7 mouse cellular contexts compared by ENCODE assay signal in the genomic region with DNA sequence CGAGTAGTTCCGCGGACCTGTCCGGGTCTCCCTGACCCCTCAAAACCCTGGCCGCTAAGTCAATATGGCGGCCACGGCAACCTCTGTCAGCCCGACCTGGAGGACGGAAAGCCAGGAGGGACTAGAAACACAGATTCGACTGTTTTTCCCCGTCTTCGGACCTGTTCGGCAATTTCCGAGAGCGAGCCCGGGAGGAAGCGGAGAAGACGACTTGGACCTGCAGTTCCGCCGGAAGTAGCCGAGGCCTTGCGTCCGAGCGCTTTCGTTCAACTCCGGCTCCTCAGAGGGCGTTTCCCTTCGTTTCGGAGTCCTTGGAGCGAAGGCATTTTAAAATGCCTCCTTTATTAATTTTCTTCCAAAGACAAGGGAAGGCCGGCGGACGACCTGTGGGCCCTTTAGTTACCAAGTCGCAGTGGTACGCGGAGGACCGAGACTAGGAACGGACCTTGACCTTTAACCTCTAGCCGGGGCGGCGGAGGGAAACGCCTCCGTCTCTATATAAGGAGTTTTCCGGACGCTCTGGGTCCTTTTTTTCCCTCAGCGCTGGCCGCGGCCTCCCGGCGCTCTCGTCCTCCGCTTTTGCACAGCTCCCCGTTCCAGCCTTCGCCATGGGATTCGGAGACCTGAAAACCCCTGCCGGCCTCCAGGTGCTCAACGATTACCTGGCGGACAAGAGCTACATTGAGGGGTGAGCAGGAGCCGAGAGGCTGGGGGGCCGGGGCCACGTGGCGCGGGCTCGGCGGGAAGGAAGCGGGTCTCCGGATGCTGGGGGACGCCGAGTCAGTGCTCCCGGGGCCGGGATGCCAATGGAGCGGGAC. TPM values are rescaled to one million over a fixed set of nuclear protein-coding genes. Genes with fewer than 3 reads are reported as not detected.
DNase-seq lines count a peak whose midpoint lies in the region; ATAC-seq lines count a peak whose summit lies in the region.

A gene (plus strand): TSS at position 222 of the 818 bp plus-strand sequence.
A gene (minus strand): TSS at position 230 of the 818 bp plus-strand sequence.

- WGBS in intestine, embryonic 16.5 days: under 1% methylated on average over 72 of the region's 72 CpGs
- WGBS in midbrain, embryonic 11.5 days: under 1% methylated on average over 72 of the region's 72 CpGs

- H3K4me1 ChIP-seq in intestine, embryonic 16.5 days (ENCODE audit: control insufficient read depth, insufficient read depth, low read length): peaks cover 19% of the 10 kb centered on the region
- H3K4me1 ChIP-seq in midbrain, embryonic 11.5 days (ENCODE audit: control insufficient read depth, insufficient read depth, low read length): peaks cover 17% of the 10 kb centered on the region

- H3K9me3 ChIP-seq in intestine, embryonic 16.5 days (ENCODE audit: control insufficient read depth, low read length): no peaks in the 10 kb centered on the region
- H3K9me3 ChIP-seq in midbrain, embryonic 11.5 days (ENCODE audit: control insufficient read depth, low read length): no peaks in the 10 kb centered on the region

- ATAC-seq in intestine, embryonic 16.5 days: peak; percentile 90
- ATAC-seq in midbrain, embryonic 11.5 days (ENCODE audit: low FRiP score): peak; percentile 88

- peaks cover 9% of the 10 kb centered on the region; the same call in 1 of the 2 replicates for H3K36me3 ChIP-seq in intestine, embryonic 16.5 days (ENCODE audit: control insufficient read depth, insufficient read depth, low read length)
- peaks cover 3% of the 10 kb centered on the region; the same call in 1 of the 2 replicates for H3K36me3 ChIP-seq in midbrain, embryonic 11.5 days (ENCODE audit: control insufficient read depth, insufficient read depth, low read length)

- H3K9ac ChIP-seq in intestine, embryonic 16.5 days (ENCODE audit: low read depth, low read length): peak within 1 kb of the TSS; percentile 90
- H3K9ac ChIP-seq in midbrain, embryonic 11.5 days (ENCODE audit: low read length): peak within 1 kb of the TSS; percentile 94

- DNase-seq in adrenal gland, adult 8-10 months: peak; percentile 97
- peak; percentile 96 for DNase-seq in embryo, embryonic 9.5 days (ENCODE audit: extremely low spot score)
- DNase-seq in gastrocnemius, postnatal 4 days (ENCODE audit: low spot score in 2 of 2): peak; percentile 89 to 97
- peak; percentile 97 to 99 for DNase-seq in left cerebral cortex, postnatal 36 days (ENCODE audit: low spot score in 2 of 2)
- peak; percentile 99 for DNase-seq in midbrain, embryonic 11.5 days (ENCODE audit: low spot score, missing footprints)
- DNase-seq in skeletal muscle tissue, adult 2 months (ENCODE audit: low read depth, low spot score): peak; percentile 98

- intact Hi-C loops in left cerebral cortex, postnatal 36 days (cut with DNase I): loop anchor here (5.0 kb wide), 2 partner anchors 65 to 270 kb away; a partner anchor contains a TSS

- H3K27me3 ChIP-seq in intestine, embryonic 16.5 days (replicated peaks; ENCODE audit: control insufficient read depth, insufficient read depth, low read length): no peaks in the 10 kb centered on the region
- no peaks in the 10 kb centered on the region for H3K27me3 ChIP-seq in midbrain, embryonic 11.5 days (ENCODE audit: control insufficient read depth, insufficient read depth, low read length)

- peak within 1 kb of the TSS; percentile 71 for H3K4me3 ChIP-seq in intestine, embryonic 16.5 days (ENCODE audit: low read length)
- peak within 1 kb of the TSS; percentile 90 for H3K4me3 ChIP-seq in midbrain, embryonic 11.5 days (ENCODE audit: low read depth, low read length)

- H3K4me2 ChIP-seq in intestine, embryonic 16.5 days (ENCODE audit: low read depth, low read length): peak within 1 kb of the TSS; percentile 81
- peak within 1 kb of the TSS; percentile 84 for H3K4me2 ChIP-seq in midbrain, embryonic 11.5 days

- H3K27ac ChIP-seq in intestine, embryonic 16.5 days (ENCODE audit: low read length): peak within 1 kb of the TSS; percentile 92
- H3K27ac ChIP-seq in midbrain, embryonic 11.5 days (ENCODE audit: low read depth, low read length): peak within 1 kb of the TSS; percentile 38

RNA-seq across cellular contexts. Expression of the first gene that starts in this region (rescaled TPM):
- 100 to 1,000 TPM; 529 to 647 (median 593) TPM for total RNA-seq in adrenal gland, adult 8-10 months (2022)
- total RNA-seq in gastrocnemius, postnatal 4 days (2021): 1,000 to 10,000 TPM in 1 of 2 experiments, 100 to 1,000 TPM in 1; 924 to 1,008 TPM
- polyA plus RNA-seq in intestine, embryonic 16.5 days (2015; fragmentation: Nextera tagmentation; extraction: Ambion mirVana): 486 and 518 TPM in 2 replicates
- 100 to 1,000 TPM; 304 to 327 TPM for total RNA-seq in left cerebral cortex, postnatal 36 days (2021)
- 465 and 509 TPM in 2 replicates for polyA plus RNA-seq in midbrain, embryonic 11.5 days (2014; fragmentation: Nextera tagmentation; extraction: Ambion mirVana)

RNA-seq across cellular contexts. Expression of the second gene that starts in this region (rescaled TPM):
- total RNA-seq in adrenal gland, adult 8-10 months (2022): 100 to 1,000 TPM; 185 to 263 (median 226) TPM
- total RNA-seq in gastrocnemius, postnatal 4 days (2021): 100 to 1,000 TPM; 227 to 231 TPM
- polyA plus RNA-seq in intestine, embryonic 16.5 days (2015; fragmentation: Nextera tagmentation; extraction: Ambion mirVana): 202 TPM in 2 replicates
- total RNA-seq in left cerebral cortex, postnatal 36 days (2021): 100 to 1,000 TPM; 152 TPM
- 138 and 152 TPM in 2 replicates for polyA plus RNA-seq in midbrain, embryonic 11.5 days (2014; fragmentation: Nextera tagmentation; extraction: Ambion mirVana)

Comparison
In these comparisons a context has a peak if more than half of its experiments do, and no peak if none do; other contexts are left out.
1. Peak in every context shown above with its lines: DNase-seq, ATAC-seq, H3K4me3 ChIP-seq and H3K27ac ChIP-seq.